Mouse (Mus musculus): ENCODE measurements at regions not wholly inside any gene's neighbourhood (a gene's known extent, or its start where the extent isn't known, plus 50 kb on each side); places are given as distances from the start of the nearest gene placed in this dataset.

DNA sequence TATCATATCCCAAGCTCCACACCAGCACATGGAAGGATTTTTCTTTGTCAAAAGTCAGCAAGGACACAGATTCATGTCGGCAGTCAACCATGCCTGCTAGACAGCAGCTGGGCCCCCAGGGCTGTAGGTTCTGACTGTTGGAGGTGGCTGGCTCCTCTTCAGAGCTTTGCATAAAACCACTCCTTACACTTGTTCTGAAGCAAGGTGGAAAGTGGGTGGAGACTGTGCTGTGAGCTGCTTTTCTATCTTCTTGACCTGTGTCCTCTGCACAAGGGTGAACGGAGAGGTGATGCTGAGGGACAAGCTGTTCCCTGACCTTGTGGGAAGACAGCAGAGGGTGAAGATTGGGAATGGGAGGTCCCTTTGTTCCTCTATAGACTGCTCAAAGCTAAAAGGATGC, 185.2 kb downstream of the Cmpk2 start:
- no peak for DNase-seq (ENCODE audit: low spot score in 2 of 2)

DNA sequence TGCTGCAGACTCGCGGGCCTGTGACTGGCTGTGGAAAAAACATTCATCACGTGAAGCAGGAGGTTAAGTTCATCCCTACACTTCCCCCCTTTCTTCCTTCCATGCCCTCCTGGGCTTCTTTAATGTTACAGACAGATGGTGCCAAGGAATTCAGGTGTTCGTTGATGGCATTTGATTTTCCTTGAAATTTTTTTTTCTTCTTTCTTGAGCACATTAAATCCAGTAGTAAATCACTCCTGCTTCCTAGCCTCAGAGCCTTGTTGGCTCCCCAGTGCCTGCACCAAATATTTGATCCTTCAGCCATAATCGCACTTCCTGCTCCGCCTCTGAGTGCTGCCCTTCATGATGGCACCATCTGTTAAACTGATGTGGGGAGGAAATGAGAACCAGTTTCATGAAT, 184.8 kb downstream of the Cmpk2 start:
- DNase-seq (ENCODE audit: low spot score in 2 of 2), result no peak

- no peak for DNase-seq (ENCODE audit: low spot score in 2 of 2)
Measured at GRCm38 (mm10) chr12:26646141-26646540, 177.1 kb downstream of the Cmpk2 start.

DNA sequence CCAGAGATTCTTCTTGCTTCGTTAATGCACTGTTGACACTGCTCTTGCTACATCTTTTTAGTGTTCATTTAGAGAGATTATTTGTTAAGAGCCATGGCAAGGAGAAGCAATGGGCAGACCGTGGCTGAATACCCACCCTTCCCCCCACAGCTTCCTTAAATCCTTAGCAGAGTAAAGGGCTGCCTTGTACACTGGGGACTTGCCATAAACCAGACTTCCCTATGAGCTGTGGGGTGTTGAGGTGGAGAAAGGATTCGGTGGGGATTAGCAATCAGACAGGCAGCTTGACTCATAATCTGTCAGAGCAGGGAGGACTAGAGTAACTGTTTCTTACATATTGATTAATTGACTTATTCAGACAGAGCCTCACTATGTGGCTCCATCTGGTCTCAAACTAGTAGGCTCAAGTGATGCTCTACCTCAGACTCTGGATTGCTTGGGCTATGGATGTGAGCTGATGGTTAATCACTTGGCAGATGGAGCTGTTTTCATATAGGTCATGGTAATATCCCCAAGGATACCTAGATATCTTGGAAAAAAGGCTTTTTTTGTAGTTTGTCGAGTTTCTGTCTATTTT, 166.7 kb downstream of the Cmpk2 start:
- DNase-seq (ENCODE audit: low spot score in 2 of 2), result no peak

DNA sequence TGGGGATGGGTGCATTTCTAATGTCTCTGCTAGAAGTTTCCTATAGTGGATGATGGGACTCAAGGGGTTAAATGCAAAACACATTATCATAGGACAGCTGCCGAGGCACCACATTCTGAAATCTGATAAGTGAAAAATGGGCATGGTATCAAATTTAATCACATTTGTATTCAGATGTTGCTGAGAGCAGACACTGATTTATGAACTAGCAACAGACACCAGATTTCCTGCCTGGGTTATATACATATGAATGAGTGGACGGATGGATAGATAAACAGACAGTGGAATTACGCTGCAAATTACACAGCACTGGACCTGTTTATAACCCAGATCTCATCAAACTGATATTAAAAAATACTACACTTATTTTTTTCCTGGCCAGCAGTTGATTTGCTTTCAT, 166.2 kb downstream of the Cmpk2 start:
- DNase-seq (ENCODE audit: low spot score in 2 of 2), result peak in 1 of 2 experiments; percentile 30

DNA sequence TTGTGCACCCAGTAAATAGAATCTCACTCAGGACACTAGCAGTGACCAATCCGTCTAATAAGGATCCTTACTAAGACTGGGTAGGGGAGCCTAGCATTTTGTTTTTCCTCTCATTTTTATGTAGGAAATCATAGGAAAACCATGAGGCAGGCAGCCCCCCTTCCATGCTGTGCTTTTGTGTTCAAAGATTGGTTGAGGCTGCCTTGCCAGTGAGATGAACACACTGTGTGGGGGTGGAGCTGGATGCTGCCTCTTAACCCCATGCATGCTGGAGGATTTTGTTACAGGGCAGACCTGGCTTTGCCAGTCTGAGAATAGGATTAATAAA, 162.8 kb downstream of the Cmpk2 start:
- peak in 1 of 2 experiments; percentile 59 for DNase-seq (ENCODE audit: low spot score in 2 of 2)

GRCm38 (mm10) chr12:26631111-26631794, 162.2 kb downstream of the Cmpk2 start:
- DNase-seq (ENCODE audit: low spot score in 2 of 2), result no peak

GRCm38 (mm10) chr12:26621135-26621932, 152.3 kb downstream of the Cmpk2 start:
- DNase-seq (ENCODE audit: low spot score in 2 of 2), result peak in 1 of 2 experiments; percentile 9

- peak in 1 of 2 experiments; percentile 32 for DNase-seq (ENCODE audit: low spot score in 2 of 2)
Measured at GRCm38 (mm10) chr12:26620501-26621134, 151.6 kb downstream of the Cmpk2 start.

GRCm38 (mm10) chr12:26617969-26618368, 149.0 kb downstream of the Cmpk2 start:
- DNase-seq (ENCODE audit: low spot score in 2 of 2), result no peak

- DNase-seq (ENCODE audit: low spot score in 2 of 2), result no peak
Measured at GRCm38 (mm10) chr12:26613086-26613705, 144.2 kb downstream of the Cmpk2 start.

DNA sequence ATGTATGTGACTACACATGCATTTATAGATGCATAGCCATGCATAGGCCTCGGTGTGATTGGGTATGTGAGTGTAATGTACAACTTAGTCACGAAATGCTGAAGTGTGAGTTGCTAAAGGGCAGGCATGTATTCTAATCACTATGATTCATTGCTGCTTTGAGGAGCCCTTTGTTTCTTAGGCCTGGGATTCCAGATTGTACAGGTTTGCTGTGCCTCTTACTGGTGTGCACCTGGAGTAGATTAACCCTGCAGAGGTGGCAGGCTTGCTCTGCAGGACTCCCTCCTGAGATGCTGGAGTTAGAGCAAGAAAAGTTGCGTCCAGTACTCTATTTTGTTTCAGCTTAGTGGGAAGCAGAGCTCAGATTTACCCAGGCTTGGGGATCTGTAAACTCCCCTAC, 141.1 kb downstream of the Cmpk2 start:
- no peak for DNase-seq (ENCODE audit: low spot score in 2 of 2)

DNA sequence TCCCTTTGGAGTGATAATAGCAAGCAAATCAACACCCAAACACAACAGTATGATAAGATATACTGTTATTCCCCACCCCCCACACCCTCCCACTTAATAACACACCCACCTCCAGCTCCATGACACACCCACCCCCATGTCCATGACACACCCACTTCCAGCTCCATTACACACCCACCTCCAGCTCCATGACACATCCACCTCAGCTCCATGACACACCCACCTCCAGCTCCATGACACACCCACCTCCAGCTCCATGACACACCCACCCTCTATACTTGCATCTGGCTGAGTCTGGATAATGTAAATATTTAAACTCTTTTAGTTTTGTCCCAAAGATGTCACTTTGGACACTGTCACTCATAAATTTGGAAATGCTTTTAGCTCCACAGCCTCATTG, 129.5 kb downstream of the Cmpk2 start:
- no peak for DNase-seq (ENCODE audit: low spot score in 2 of 2)

DNA sequence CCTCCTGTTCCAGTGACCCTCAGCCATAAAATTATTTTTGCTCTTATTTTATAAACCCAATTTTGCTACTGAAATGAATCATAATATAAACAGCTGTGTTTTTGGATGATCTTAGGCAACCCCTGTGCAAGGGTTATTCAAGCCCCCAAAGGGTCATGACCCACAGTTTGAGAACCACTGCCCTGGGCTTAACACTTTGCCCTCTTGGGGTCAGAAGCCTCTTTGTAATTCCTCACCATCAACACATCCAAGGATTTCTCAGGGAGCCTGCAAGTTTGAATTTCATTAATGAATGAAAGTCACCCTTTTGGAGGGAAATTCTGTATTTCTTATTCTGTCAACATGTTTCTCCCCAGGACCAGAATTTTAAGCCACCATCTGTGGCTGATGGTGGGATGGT, 123.1 kb downstream of the Cmpk2 start:
- no peak for DNase-seq (ENCODE audit: low spot score in 2 of 2)

- peak in 1 of 2 experiments; percentile 13 for DNase-seq (ENCODE audit: low spot score in 2 of 2)
Measured at GRCm38 (mm10) chr12:26589091-26589490, 120.1 kb downstream of the Cmpk2 start.

- DNase-seq (ENCODE audit: low spot score in 2 of 2), result peak; percentile 40 to 80
Measured at GRCm38 (mm10) chr12:26577438-26577837, 108.4 kb downstream of the Cmpk2 start.

DNA sequence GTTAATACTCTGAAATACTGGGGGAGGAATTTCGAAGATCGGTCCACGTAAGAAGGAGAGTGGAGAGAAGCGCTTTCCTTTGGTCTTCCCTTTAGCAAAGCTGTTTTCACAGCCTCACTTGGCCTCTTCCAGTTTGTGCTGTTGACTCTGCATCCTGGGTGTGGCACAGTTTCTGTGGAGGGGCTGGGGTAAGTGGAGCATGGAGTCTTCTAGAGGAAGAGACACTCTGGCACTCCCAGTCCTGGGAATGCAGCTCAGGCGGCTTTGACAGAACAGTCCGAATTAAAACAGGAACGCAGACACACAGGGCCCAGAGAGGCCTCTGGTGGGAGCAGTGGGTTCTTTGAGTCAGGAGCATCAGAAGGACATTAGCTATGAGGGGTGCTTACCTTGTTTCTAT, 102.6 kb downstream of the Cmpk2 start:
- no peak for DNase-seq (ENCODE audit: low spot score in 2 of 2)

- DNase-seq (ENCODE audit: low spot score in 2 of 2), result no peak
Measured at GRCm38 (mm10) chr12:26567435-26567834, 98.4 kb downstream of the Cmpk2 start.

- no peak for DNase-seq (ENCODE audit: low spot score in 2 of 2)
Measured at GRCm38 (mm10) chr12:26562858-26563257, 93.9 kb downstream of the Cmpk2 start.

- DNase-seq (ENCODE audit: low spot score in 2 of 2), result no peak
Measured at GRCm38 (mm10) chr12:26559560-26559959, 90.6 kb downstream of the Cmpk2 start.

DNA sequence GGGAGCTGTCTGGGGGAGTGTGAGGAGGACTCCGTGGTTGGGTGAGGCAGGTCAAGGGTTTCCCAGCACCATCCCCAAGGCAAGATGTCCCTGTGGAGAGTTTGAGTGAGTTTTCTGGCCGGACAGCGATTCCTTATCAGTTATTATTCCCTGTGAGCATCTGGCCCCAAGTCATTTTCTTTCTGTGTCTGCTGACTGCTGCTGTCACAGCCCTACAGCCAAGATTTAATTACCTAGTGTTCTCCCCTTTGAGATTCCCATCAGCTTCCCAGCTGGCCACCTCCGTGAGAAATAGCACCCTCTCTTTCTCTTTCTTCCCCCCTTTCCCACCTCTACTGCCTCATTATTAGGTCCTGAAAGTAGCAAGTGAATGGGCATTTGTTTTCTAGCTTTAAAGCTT, 88.4 kb downstream of the Cmpk2 start:
- DNase-seq (ENCODE audit: low spot score in 2 of 2), result no peak

All from layer of hippocampus, adult 18-20 months (tissue).